Mouse (Mus musculus) thymus, postnatal 10 days (tissue): ENCODE data around the gene Slc9a6.

Experiments used
- DNase-seq, 2 experiments: peaks; one replicate each; pipeline ENCODE4 v3.0.0; 2021; ENCODE audit warnings: low spot score in 2 of 2

Gene Slc9a6

DNA sequence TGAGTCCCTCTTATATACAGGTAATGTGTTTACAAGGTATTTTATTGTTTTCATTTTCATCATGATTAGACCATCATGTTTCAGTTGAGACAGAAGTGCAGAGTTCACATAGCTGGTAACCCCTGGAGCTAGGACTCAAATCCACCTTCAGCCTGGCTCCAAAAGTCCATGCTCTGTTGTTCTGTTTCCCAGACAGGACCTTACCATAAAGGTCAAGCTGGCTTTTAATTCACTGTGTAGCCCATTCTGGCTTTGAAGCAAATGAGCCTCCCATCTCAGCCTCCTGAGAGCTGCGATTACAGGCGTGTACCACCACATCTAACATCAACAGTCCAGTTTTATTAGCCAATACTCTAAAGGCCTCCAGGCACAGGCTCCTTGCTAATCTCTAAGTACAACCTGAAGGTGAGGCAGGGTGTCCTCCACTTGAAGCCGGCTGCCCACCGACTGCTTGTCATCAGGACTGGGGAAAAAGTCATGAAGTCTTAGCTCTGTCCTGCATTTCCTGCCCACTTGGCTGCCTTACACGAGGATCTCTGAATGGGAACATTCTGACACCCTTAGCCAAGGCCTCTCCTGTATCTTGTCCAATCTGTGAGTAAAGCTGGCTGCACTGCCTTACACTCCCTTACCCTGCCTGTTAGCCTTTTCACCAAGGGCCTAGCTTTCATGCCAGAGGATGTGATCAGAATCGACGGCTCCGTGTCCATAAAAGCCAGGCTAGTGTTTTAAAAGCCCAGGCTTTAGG lies 55.8 kb downstream of the Slc9a6 start:
- no peak for DNase-seq

DNA sequence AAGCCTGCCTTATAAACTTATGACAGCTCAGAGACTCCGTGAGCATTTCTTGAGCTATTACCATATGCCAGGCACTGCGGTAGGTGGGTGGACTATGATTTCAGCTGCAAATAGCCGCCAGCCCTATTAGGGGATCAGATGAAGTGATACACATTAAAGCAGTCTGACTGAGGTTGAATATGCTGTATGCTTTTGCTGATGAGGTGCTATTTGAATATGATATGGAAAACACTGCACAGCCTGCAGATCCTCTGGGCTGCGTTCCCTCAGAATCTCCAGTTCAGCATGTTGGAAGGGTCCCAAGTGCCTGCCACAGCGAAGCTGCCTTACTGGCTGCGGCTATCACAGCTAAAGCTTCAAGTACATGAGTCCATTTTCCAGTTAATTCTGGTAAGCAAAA lies 57.7 kb downstream of the Slc9a6 start:
- DNase-seq = no peak

DNA sequence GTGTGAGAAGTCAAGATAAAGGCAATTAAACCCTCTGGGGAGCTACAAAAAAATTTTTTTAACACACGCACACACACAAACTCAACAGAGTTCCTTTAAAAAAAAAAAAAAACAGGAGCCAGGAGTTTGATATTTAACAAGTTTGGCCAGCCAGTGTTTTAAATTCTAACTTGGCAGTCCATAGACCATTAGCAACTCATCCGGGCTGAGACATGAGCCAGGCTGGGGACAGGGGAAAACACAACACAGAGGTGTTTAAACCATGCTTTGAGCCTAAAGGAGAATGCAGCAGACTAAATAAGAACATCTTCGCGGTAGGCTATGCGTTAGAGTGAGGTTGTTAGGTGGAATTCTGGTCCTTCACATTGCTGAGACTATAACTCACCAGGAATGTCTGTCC lies 58.5 kb downstream of the Slc9a6 start:
- no peak for DNase-seq

DNA sequence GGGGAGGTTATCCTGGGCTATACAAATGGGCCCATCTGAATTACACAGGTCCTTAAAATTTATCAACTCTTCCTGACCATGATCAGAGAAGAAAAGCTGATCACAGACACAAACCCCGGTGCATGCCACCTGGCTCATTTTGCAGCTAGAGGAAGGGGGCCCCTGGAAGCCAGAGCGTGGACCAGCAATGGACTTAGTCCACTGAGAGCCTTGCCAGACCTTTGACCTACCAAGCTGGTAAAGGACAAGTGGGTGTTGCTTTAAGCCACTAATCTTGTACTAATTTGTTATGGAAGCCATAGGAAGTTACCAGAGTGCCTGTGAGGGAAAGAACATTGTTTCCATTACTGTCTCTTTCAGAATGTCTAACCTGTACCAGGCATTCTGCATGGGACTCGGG lies 58.9 kb downstream of the Slc9a6 start:
- DNase-seq = no peak

DNA sequence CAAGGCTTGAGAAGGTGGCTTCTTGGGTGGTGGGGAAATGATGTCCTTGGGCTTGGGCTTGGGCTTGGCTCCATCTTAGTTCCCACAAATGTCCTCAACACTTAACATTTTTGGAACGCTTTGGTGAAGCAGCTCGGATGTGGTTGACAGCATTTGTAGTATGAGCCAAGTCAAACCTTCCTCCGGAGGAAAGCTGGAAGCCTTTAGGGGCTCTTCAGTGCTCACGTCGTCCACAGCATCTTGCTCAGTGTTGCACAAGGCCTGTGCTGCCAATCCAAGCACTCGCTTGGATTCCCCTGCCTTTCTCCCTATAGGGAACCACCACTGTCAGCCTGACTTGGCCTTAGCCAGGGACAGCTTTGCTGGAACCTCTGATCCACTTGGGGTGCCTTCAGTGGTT lies 66.0 kb downstream of the Slc9a6 start:
- no peak for DNase-seq

DNA sequence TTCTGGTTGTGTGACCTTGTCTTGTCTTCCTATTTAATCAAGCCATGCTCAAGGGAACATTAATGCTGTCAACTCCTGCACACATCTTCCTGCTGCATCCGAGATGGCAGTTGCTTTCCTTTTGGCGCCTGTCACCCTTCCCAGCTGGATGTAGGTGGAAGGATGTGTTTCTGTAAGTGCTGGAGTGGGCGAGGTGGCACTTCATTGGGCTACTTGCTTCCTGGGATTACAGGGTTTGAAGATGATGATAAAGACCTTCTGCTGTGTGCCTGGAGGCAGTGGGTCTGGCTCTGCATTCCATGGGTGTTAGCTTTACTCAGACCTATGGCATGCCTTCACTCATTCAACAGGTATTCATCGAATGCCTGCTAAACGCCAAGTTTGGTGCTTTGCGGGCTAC lies 68.2 kb downstream of the Slc9a6 start:
- DNase-seq = no peak

DNA sequence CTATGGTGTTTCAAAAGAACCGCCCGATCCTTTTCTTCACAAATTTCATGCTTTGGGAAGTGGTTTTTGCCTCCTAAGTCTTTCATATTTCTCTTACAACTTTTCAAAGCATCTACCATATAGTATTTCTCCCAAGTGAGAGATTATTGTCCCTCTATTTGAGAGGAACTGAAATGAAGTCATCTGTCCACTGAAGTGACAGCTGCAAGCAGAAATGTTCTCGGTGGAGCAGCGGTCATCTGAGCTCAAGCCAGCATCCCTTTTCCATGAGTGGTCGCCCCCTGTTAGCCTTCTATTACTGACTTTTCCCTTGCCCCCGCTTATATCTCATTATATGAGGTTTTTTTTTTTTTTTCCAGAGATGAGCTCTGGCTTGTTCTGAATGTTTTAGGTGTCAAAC lies 69.5 kb downstream of the Slc9a6 start:
- no peak for DNase-seq

DNA sequence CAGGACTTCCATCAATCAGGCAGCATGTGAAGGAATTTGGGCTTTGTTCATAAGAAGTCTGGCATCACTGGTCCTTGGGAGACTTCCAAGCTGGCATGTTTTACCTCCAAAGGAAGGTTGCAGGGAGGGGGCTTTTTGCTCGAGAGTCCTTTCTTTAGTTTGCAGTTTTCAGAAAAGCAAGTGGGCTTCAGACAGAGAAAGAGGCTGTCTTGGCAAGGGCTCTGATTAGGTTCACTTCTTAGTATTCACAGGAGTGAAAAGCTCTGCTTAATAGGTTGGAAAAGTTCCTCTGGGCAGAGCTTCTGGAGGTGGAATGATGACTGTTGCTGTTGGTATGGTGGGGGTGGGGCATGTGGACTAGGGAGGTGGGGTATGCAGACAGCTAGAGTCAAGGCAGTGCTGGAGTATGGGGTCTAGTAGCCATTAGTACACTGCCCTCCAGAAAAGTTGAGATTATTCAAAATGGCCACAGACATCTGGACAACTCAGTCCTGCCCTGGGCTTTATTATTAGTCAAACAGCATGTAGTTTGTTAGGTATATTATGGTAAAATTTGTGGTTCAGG lies 72.7 kb downstream of the Slc9a6 start:
- DNase-seq = no peak

DNA sequence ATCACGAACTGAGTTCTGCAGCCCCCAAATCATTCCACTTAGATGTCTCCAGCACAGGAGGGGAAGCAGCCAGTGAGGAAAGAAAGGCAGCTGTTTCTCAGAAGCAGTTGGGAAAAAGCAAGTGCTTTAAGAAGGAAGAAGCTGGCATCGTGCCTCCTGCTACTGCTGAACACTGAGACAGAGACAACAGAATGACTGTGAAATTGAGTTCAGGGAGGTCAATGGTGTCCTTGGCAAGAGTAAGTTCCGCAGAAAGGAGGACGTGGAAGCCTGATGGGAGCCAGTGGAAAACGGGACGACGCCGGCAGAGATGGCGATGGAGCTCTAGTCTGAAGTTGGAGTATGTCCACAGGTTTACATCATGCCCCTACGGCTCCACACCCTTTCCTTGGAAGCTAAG lies 74.0 kb downstream of the Slc9a6 start:
- DNase-seq = no peak

DNA sequence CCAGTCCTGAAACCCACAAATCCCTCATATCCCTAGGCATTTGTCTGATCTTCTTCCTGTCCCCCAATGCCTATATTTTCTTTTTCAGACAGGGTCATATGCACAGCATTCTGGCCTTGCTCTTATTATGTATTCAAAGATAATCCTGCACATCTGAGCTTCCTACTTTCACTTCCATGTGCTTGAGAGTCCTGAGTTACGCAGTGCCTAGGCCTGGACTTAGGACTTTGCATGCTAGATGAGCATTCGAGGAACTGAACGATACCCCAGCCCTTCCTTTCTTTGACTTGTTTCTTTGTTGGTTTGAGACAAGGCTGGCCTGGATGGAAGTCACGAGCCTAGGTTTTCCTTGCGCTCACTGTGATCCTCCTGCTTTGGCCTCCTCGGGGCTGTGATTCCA lies 83.0 kb downstream of the Slc9a6 start:
- no peak for DNase-seq

DNA sequence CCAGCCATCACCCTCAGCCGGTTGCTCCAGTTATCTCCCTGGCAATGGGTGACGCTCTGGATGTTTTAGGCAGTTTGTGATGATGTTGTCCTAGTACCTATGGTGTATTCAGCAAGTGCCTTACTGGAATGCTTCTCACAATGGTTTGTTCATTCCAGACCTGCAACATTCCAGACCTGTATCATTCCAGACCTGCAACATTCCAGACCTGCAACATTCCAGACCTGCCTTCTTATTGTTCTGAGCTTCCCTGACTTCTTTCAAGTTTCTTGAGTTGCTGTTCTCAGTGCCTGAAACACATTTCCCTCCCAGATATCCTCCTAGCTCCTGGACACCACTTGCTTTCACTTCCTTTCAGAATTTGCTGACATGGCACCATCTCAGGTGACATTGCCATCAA lies 85.0 kb downstream of the Slc9a6 start:
- no peak for DNase-seq

DNA sequence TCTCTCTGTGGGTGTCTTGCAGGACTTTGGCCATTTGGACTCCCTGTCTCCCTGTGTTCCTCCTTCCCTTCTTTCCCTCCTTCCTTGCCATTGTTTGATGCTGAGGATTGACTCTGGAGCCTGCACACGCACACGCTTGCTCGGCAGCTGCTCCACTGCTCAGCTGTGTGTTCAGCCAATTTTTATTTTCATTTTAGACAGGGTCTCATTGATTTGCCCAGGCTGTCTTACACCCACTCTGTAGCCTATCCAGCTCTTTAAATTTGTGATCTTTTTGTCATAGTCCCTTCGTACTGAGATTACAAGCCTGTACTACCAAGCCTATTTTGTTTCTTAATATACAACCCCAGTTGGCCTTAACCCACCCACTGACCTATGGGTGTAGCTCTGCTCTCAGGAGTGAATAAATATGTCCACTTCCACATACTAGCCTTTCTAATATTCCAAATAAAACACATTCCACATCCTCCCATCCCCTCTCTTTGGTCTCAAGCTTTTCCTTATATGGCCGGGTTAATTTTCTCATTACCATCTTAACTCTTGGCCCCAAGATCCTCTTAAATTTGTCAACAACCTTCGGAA lies 87.7 kb downstream of the Slc9a6 start:
- no peak for DNase-seq

DNA sequence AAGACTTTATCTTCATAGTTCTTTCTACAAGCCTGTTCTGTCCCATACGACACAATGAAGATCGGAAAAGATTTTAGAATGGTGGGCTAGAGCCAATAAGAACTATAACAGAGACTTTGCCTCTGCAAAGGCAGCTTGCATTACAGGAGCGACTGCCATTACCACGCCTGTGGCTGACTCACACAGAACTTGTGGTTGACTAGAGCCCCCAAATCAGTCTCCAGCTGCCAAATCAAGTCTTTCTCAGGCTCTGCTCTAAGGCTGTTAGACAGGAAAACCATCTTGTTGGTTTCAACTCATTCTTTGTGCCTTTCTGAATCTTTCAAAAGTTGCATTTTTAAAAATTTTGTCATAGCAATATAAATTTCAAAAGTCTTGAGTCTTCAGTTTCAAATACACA lies 88.3 kb downstream of the Slc9a6 start:
- no peak for DNase-seq

DNA sequence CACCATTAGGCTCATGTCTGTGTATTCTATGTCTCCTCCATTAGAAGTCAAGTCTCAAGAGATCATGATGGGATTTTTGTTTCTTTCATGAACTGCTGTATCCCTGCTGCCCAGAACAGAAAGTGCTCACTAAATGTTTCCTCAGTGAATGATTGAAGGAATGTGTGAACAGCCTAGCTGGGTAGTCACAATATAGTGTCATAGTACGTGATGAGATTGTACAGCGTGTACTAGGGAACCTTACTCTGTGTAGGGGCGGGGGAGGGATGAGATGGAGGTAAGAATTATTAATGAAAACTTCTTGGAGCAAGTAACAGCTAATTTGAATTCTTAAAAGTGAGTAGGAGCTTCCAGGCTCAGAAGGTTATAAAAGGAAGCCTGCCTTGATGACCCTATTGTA lies 91.7 kb downstream of the Slc9a6 start:
- DNase-seq = no peak

DNA sequence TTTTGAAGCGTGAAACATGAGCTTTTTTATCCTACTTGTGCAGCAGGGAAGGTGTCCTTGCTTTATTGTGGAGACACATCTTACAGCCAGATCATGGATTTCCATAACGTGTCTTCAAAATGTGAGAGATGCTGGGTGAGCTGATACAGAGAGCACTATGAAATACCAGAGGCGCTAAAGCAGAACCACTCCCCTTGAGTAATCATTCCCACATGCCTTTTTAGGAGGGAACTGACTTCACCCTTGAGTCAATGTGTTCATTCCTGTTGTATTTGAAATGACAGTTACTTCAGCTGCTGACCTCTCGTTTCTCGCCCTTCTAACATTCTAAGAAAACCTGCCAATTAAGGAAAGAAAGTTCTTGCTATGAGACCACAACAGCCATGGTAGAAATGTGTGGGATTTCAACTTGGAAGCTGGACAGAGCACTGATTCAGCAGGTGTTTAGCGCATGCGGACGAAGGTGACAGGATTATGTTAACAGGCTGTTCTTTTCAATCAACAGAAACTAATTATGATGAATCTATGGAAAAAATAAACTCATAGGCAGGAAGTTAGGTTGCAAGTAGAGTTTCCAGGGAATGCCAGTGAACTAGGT lies 94.5 kb downstream of the Slc9a6 start:
- DNase-seq = no peak

DNA sequence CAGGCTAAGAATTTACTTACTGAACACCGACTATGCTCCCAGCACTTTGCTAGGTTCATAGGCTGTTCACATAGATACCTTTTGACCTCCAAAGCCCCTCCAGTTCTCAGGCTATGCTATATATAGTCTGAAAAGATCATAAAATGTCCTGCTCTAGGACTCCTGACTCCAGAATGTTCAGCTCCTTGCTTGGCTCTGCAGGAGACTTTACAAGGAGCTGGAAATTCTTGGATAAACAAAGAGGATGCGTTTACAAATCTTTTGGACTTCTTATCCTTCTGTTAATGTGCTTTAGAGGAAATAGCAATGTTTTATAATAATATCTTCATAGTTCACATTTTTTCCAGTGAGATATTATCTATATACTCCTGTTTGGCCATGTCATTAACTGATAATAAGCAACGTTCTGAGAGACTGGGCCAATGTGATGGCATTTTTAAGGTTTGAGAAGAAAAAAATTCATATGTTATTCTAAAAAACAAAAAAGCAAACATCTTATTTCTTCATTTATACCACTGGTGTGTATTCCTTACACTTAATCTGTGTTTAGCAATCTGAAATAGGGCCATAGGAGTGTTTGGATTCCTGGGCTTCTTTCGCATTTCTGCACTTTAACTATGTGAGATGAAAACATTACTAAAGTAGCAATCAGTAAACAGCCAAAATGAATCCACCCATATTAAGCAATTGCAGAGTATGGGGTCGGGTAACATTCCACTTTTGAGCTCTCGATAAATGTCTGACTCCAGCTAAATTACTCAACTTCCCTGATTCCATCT lies 99.2 kb downstream of the Slc9a6 start:
- no peak for DNase-seq

DNA sequence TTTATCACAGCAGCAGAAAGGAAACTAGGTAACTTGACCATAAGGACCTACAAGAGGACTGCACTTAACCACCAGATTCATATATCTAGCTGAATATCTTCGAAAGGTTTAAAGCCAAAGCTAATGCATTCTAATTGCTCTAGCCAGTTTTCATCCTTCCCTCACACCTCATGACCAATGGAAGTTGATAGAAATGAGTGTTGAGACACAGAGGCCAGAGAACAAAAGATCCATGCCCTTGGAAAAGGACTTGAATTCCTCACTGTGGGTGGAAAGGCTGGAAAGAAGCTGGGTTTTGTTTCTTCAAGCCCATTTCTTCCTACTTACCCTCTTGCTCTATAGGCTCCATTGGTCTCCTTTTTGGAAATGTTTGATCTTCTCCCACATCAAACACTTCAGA lies 101.0 kb downstream of the Slc9a6 start:
- no peak for DNase-seq

DNA sequence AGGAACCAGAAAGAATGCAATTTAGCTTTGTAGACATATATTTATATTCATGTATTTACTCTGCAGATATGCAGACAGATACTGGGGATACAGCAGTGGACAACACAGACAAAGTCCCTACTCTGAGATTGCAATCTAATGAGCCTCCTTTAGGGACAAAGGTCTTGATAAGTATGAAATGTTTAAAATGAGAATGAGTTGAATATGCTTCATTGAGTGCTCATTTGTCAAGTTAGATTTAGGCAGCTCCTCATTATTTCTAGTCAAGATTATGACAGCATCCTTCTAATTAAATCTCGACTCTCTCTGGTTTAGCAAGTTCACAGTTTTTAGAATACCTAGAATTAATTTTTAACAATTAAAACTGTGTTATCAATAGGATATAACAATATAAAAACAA lies 103.1 kb downstream of the Slc9a6 start:
- DNase-seq = no peak
